Mouse (Mus musculus) forebrain, embryonic 10.5 days (tissue): ENCODE data around the gene Fndc11. TPM values are rescaled to one million over a fixed set of nuclear protein-coding genes. Genes with fewer than 3 reads are reported as not detected.

Experiments
- DNase-seq: peaks from one replicate; pipeline ENCODE4 v3.0.0-alpha.2; 2017; ENCODE audit warnings: low spot score; ENCODE audit errors: extremely low spot score
- H3K27ac ChIP-seq: fragments of 300-500 bp; sonication (generic); 2 replicates; pipeline ENCODE4 v1.5.1; 2016; ENCODE audit warnings: mild to moderate bottlenecking
- H3K27me3 ChIP-seq: fragments of 300-500 bp; sonication (generic); 2 replicates; pipeline ENCODE4 v1.6.1; 2016; ENCODE audit warnings: mild to moderate bottlenecking; ENCODE audit not compliant: poor library complexity, severe bottlenecking
- H3K36me3 ChIP-seq: fragments of 300-500 bp; sonication (generic); replicated peaks from 2 replicates; pipeline ENCODE4 v1.6.1; 2016; ENCODE audit warnings: mild to moderate bottlenecking, moderate library complexity
- H3K4me1 ChIP-seq: fragments of 300-500 bp; sonication (generic); 2 replicates; pipeline ENCODE4 v1.6.1; 2016
- H3K4me3 ChIP-seq: fragments of 300-500 bp; sonication (generic); 2 replicates; pipeline ENCODE4 v1.5.1; 2016; ENCODE audit warnings: mild to moderate bottlenecking, moderate library complexity
- H3K9me3 ChIP-seq: fragments of 300-500 bp; sonication (generic); 2 replicates; pipeline ENCODE4 v1.6.1; 2016; ENCODE audit warnings: mild to moderate bottlenecking, moderate library complexity
- WGBS: fragments of 180-500 bp; shearing (Covaris S2); methylation state at CpG from one replicate; pipeline ENCODE4 v1.1.7; 2016; 5-methylcytosine and 5-hydroxymethylcytosine counted together
- polyA plus RNA-seq: library from polyadenylated mRNA; unstranded; fragments of >200 nt; fragmentation: Nextera tagmentation; extraction: Ambion mirVana; gene quantifications from 2 replicates; pipeline ENCODE4 v1.2.1, GENCODE M21; 2016

Gene Fndc11
- polyA plus RNA-seq, 1 experiment from 2014 or later: 0.68 TPM

DNA sequence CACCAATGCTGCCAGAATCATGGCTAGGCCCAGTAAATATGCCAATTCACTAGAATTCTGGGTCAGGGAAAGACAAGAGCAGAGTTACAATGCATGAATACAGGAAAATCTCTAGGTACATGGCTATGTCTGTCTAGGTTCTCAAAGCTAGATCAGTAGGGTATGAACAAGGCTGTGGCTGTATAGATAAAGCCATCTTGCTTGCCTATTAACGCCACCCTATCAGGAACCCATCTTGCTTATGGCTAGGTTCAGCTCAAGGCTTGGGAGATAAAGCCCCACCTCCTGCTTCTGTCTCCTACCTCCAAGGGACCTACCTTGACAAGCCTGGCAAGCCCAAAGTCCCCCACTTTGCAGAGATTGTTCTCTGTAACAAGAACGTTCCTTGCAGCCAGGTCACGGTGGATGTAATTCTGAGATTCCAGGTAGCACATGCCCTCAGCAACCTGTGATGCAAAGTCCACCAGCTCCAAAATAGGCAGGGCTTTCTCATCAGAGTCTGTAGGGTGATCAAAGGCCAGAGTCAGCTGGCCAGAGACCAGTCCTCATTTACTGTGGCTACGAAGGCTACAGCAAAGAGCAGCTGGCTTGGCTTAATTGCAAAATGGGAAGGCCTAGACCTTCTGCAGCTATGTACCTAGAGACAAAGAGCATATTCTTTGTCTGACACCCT is 23.0 kb upstream of the Fndc11 start:
- H3K4me1 ChIP-seq: no peaks in the 10 kb centered on the region
- no peaks in the 10 kb centered on the region for H3K27me3 ChIP-seq
- H3K9me3 ChIP-seq: no peaks in the 10 kb centered on the region
- 85% methylated on average over 4 of the region's 4 CpGs for WGBS
- no peak overlapping the region for H3K27ac ChIP-seq
- no peak for DNase-seq
- no peak overlapping the region for H3K4me3 ChIP-seq
- no peaks in the 10 kb centered on the region for H3K36me3 ChIP-seq

DNA sequence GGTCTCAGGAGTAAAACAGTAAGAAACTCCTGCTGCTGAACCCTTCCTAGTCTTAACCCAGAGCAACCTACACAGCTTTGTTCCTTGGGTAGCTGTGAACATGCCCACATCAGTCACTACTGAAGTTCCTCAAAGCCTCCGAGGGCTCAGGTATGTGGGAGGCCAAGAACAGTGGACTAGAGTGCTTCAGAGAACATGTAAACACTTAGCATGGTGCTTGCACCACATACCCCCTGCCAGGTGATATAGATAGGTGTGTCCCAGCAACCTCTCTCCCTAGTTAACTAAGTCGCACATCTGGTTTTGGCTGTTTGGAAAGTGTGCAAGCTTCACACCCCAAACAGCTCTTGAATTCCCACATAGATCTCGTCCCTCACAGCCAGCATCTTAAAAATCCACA is 18.2 kb upstream of the Fndc11 start:
- no peak overlapping the region for H3K27ac ChIP-seq
- no peak overlapping the region for H3K4me3 ChIP-seq
- H3K27me3 ChIP-seq: no peaks in the 10 kb centered on the region
- H3K36me3 ChIP-seq: no peaks in the 10 kb centered on the region
- 77% methylated on average over 3 of the region's 3 CpGs for WGBS
- H3K4me1 ChIP-seq: no peaks in the 10 kb centered on the region
- no peak for DNase-seq
- H3K9me3 ChIP-seq: no peaks in the 10 kb centered on the region

DNA sequence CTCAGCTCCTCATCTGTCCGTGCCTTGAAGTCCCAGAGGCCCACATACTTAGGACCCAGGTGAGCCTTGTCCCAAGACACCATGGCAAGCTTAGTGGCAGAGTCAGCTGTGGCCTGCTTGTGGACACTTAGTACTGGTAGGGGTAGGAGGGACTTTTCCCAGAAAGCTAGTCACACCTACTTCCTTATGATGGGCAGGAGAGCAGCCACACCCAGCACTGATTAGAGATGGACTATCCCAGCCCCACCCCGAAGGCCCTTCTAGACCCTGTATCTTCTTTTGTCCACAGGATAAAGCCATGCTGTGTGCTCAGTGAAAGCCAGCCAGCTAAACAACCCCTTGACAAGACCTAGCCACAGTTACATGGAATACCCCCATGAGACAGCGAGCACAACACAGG is 17.4 kb upstream of the Fndc11 start, which contains the start of gene Ptk6:
Gene Ptk6 (minus strand): TSS at position 368 of the 400 bp plus-strand sequence.
- Histone ChIP-seq H3K4me1 (no peaks in the 10 kb centered on the region), H3K27ac (no peak within 1 kb of the TSS), H3K36me3 (no peaks in the 10 kb centered on the region), H3K9me3 (no peaks in the 10 kb centered on the region), H3K4me3 (no peak within 1 kb of the TSS), H3K27me3 (no peaks in the 10 kb centered on the region)
- DNase-seq: no peak
- WGBS: 87% methylated on average over 3 of the region's 3 CpGs

DNA sequence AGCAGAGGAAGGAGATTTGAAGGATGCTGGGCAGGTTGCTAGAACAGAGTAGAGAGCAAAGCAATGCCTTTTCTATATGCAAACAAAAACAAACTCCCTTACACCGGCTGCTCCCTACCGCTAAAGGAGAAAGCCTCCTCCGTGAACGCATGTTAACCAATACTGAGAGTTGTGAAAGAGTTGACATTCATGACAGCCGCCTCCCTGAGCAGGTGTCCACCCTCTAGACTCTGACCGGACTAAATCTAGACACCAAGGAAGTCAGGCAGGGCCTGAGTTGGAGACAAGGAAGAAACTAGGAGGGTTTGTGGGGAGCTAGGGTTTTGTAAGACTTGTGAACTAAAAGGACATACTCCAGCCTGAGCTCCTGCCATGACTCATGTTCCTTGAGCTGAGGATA is 16.9 kb upstream of the Fndc11 start:
- WGBS: 82% methylated on average over 6 of the region's 6 CpGs

DNA sequence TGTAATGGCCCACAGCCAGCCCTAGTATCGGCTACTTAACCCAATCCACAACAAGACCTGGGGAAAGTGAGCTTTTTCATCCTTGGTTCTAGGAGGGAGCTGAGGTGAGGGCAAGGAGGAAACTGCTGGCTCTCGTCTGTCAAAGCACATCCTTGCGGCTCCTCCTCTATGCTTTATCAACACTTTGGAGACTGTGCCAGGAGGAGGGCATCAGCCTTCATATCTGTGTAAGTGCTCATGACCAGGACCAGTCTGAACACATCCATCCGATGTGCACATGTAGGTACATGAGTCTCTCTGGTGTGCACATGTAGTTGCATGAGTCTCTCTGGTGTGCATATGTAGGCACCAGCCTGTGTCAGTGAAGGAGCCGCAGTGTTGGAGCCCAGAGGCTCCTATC is 14.1 kb upstream of the Fndc11 start:
- no peak overlapping the region for H3K4me3 ChIP-seq
- H3K36me3 ChIP-seq: no peaks in the 10 kb centered on the region
- no peak overlapping the region for H3K27ac ChIP-seq
- no peaks in the 10 kb centered on the region for H3K4me1 ChIP-seq
- peaks cover 21% of the 10 kb centered on the region for H3K27me3 ChIP-seq
- no peaks in the 10 kb centered on the region for H3K9me3 ChIP-seq
- whole genome bisulfite sequencing: 91% methylated on average over 5 of the region's 5 CpGs
- no peak for DNase-seq

More for the DNA sequence above, 16.9 kb upstream of the Fndc11 start:
- Histone ChIP-seq H3K9me3 (no peaks in the 10 kb centered on the region), H3K36me3 (no peaks in the 10 kb centered on the region), H3K27me3 (no peaks in the 10 kb centered on the region), H3K4me3 (no peak overlapping the region), H3K4me1 (no peaks in the 10 kb centered on the region), H3K27ac (no peak overlapping the region)
- no peak for DNase-seq

DNA sequence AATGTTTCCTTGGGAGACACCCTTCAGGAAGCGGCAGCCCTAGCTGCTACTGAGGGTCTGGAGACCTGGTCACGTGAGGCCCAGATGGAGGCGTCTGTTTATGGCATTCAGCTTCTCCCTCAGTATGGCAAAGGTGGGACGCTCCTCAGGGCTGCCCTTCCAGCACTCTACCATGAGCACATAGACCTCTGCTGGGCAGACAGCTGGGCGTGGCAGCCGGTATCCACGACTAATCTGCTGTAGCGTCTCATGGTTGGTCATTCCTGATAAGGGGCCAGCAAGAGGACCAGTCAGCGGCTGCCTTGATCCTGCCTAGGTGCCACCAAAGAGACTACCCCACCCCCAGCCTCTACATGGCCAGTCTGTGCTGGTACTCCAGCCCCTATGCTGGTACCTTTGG is 13.7 kb upstream of the Fndc11 start:
- no peaks in the 10 kb centered on the region for H3K36me3 ChIP-seq
- H3K4me3 ChIP-seq: no peak overlapping the region
- H3K4me1 ChIP-seq: no peaks in the 10 kb centered on the region
- no peak for DNase-seq
- no peaks in the 10 kb centered on the region for H3K9me3 ChIP-seq
- H3K27me3 ChIP-seq: peaks cover 25% of the 10 kb centered on the region
- WGBS: 88% methylated on average over 9 of the region's 9 CpGs
- H3K27ac ChIP-seq: no peak overlapping the region

DNA sequence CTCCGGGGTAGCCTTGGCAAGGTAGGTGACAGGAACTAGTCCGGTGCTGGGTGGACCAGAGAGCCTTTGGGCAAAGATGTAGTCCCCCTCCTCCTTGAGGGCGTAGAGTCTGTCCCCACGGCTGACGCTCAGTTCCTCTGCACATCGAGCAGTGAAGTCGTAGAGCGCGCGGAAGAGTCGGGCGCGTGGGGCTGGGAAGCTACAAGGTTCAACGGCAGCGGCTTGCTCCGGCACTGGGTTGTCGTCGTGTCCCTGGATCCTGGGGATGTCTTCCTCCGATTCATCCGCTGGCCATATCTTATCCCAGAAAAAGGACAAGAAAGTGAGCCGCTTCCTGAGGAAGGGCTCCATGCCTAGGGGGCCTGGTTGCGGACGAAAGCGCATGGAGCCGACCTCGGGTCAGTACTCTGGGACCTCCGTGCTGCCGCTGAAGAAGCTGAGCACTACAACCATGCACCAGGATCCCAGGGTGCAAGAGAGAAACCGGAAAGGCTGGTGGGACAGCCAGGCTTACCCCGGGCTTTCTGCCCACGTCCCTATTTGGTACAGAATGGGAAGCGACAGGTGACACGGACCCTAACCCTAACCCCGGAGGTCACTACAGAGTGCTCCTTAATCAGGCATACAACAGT is 7.3 kb upstream of the Fndc11 start:
- Histone ChIP-seq H3K9me3 (no peaks in the 10 kb centered on the region), H3K4me1 (peaks cover 19% of the 10 kb centered on the region), H3K36me3 (no peaks in the 10 kb centered on the region), H3K27ac (no peak overlapping the region), H3K4me3 (peak overlapping the region; percentile 48), H3K27me3 (peaks cover 67% of the 10 kb centered on the region)
- 3% methylated on average over 34 of the region's 34 CpGs for WGBS
- no peak for DNase-seq

DNA sequence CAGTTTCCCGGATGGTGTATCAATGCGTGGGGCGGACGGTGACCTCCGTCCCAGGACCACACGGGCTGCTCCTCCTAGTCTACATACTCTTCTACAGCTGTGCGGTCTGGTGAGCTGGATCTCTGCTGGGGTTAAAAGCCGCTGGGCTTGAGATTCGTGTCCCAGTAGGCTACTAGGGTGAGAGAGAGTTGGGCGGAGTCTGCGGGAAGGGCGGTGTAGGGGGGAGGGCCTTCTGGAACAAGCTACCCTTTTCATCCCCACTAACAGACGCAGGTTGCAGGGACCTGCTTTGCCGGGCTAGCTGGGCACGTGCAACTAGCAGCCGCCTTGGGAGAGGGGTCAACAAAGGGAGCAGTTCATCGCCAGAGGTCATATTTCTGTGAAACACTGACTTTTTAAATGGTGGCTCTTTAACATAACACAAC is 6.8 kb upstream of the Fndc11 start, which contains the start of gene Srms:
Gene Srms (minus strand): TSS at position 165 of the 425 bp plus-strand sequence.
- Histone ChIP-seq H3K9me3 (no peaks in the 10 kb centered on the region), H3K4me3 (peak within 1 kb of the TSS; percentile 48), H3K36me3 (no peaks in the 10 kb centered on the region), H3K27me3 (peaks cover 67% of the 10 kb centered on the region), H3K27ac (no peak within 1 kb of the TSS), H3K4me1 (peaks cover 19% of the 10 kb centered on the region)
- under 1% methylated on average over 17 of the region's 17 CpGs for WGBS
- DNase-seq: peak; percentile 40

DNA sequence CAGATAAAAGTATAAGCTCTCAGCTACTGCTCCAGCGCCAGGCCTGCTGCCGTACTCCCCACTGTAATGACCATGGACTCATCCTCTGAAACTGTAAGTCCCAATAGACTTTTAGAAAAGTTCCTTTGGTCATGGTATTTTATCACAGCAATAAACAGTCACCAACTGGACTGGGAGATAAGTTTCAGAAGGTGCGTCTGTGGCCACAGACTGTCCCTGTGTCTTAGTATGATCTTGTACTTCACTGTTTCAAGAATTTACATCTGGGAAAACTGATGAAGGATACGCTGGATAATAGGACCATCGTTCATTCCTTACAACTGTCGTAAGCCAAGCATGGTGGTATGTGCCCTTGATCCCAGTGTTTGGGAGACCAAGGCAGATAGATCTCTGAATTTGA is 3.8 kb upstream of the Fndc11 start:
- Histone ChIP-seq H3K4me1 (peaks cover 33% of the 10 kb centered on the region), H3K27me3 (peaks cover 60% of the 10 kb centered on the region), H3K27ac (no peak overlapping the region), H3K4me3 (no peak overlapping the region), H3K36me3 (no peaks in the 10 kb centered on the region), H3K9me3 (no peaks in the 10 kb centered on the region)
- WGBS: 93% methylated on average over 6 of the region's 6 CpGs
- no peak for DNase-seq

DNA sequence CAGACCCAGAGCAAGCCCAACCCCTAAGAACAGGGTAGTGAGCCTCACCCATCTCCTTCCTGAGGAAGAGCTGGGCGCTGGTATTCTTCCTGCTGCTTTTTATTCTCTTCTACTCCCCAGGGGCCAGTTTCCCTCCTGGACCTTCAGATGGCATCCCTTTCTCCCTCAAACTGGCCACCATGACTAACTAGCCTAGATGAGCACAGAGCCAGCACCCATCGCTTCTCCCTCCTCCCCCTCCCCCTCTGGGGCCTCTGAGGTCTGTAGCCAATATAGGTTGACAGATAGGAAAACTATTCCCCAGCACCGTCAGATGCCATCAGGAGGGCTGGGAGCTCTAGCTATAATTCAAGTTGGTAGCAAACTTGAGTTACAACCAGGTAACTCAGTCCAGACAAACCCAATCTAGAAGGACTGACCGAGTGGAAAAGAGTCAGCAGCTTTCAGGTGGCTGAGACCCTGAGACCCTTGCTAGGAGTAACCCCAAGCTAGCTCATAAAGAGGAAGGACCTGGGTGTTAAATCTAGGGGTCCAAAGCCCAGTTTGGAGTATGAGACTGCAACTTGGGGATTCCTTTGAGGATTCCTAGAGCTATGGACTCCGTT is 830 bp upstream of the Fndc11 start:
- no peaks in the 10 kb centered on the region for H3K36me3 ChIP-seq
- H3K27me3 ChIP-seq: peaks cover 35% of the 10 kb centered on the region
- H3K4me3 ChIP-seq: peak overlapping the region; percentile 50; the same call in 1 of the 2 replicates
- no peak overlapping the region for H3K27ac ChIP-seq
- WGBS: 59% methylated on average over 5 of the region's 5 CpGs
- no peak for DNase-seq
- no peaks in the 10 kb centered on the region for H3K9me3 ChIP-seq
- peaks cover 14% of the 10 kb centered on the region for H3K4me1 ChIP-seq

DNA sequence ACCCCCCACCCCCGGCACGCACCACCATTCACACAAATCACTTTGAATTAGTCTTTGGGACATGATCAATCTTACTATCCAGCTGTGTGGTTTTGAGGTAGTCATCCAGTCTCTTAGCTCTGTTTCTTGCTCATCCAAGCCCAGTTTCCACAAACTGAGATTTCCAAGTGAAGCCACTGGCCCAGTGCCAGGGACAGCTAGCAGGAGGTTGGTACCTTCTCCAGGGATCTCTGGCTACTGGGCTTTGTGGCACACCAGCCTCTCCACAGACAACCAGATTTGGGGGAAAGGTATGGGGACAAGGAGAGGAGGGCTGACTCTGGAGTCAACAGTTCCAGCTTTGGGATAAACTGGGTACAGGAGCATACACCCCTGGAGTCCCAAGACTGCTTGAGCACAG is 548 bp downstream of the Fndc11 start:
- Histone ChIP-seq H3K9me3 (no peaks in the 10 kb centered on the region), H3K4me3 (peak overlapping the region; percentile 50), H3K4me1 (peaks cover 14% of the 10 kb centered on the region), H3K36me3 (no peaks in the 10 kb centered on the region), H3K27me3 (peaks cover 22% of the 10 kb centered on the region), H3K27ac (peak overlapping the region; percentile 70; the same call in 1 of the 2 replicates)
- DNase-seq: no peak
- 42% methylated on average over 2 of the region's 2 CpGs for WGBS

DNA sequence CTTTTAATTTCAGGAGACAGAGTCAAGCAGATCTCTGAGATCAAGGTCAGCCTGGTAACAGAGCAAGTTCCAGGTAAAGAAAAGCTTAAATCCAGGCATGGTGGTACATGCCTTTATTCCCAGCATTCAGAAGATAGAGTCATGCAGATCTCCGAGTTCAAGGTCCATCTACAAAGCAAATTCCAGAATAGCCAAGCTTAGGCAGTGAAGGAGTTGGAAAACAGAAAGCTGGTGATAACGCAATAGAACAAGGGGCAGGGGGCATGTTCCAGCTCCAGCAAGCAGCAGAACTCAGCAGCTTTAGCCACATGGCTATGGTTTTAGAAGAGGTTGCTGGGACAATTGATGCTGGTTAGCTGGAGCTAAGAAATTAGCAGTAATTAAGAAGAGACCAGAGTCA is 5.2 kb downstream of the Fndc11 start:
- Histone ChIP-seq H3K4me3 (no peak overlapping the region), H3K9me3 (no peaks in the 10 kb centered on the region), H3K36me3 (no peaks in the 10 kb centered on the region), H3K27me3 (peaks cover 11% of the 10 kb centered on the region; the same call in 1 of the 2 replicates), H3K4me1 (peaks cover 15% of the 10 kb centered on the region), H3K27ac (no peak overlapping the region)
- no peak for DNase-seq
- WGBS: 83% methylated on average over 2 of the region's 2 CpGs

DNA sequence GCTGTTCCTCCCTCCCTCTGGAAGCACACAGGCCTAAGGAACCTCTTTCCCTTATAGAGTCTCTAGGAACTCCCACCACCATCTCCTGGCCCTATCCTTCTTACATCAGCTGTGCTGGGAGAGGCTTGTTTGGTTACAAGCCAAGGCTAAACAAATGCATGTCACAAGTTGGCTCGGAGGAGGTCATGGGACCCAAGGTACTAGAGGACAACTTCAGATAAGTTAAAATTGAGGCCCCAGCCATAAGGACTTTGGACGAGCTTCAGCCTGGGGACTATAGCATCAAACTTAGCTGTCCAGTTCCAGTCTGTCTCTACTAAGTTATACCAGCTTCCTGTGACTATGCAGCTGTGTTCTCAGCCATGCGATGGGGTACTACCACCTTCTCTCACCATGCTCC is 7.3 kb downstream of the Fndc11 start:
- H3K36me3 ChIP-seq: no peaks in the 10 kb centered on the region
- no peak for DNase-seq
- peaks cover 10% of the 10 kb centered on the region; the same call in 1 of the 2 replicates for H3K4me1 ChIP-seq
- H3K4me3 ChIP-seq: no peak overlapping the region
- no peaks in the 10 kb centered on the region for H3K27me3 ChIP-seq
- 87% methylated on average over 3 of the region's 3 CpGs for WGBS
- no peak overlapping the region for H3K27ac ChIP-seq
- no peaks in the 10 kb centered on the region for H3K9me3 ChIP-seq
